Mouse (Mus musculus) stomach, postnatal 0 days (tissue): ENCODE measurements at regions not wholly inside any gene's neighbourhood (a gene's known extent, or its start where the extent isn't known, plus 50 kb on each side); places are given as distances from the start of the nearest gene placed in this dataset.

Experiments used
- CTCF ChIP-seq: IDR thresholded peaks from 2 replicates; pipeline ENCODE4 v1.5.1; 2016; ENCODE audit warnings: antibody characterized with exemption, low read depth, mild to moderate bottlenecking, moderate library complexity
- EP300 ChIP-seq: optimal IDR thresholded peaks from 2 replicates; pipeline ENCODE3; 2016; ENCODE audit warnings: antibody characterized with exemption

DNA sequence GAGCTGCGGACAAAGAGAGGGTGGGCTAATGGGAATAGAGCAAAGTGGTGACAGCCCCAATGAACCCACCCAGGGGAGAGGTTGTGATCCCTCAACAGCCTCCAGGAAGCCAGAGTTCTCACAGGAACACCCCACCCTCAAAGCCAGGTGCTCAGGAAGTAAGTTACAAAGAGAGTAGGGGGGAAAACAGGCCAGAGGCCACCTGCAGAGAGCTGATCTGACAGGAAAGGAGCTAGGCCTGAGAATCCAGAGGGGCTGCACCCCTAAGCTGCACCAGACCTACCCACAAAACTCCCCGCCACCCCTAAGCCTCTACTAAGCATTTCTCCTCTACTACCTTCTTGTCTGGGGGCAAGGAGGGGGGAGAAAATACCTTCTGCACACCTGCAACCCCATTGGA lies 120.5 kb downstream of the Psmg1 start:
- no peak for TF ChIP-seq CTCF
- TF ChIP-seq EP300 = no peak
